Mouse (Mus musculus): ENCODE data around the gene Sox2. TPM values are rescaled to one million over a fixed set of nuclear protein-coding genes. Genes with fewer than 3 reads are reported as not detected.

Gene Sox2
- total RNA-seq, 1 experiment from 2014 or later, result not detected

GRCm38 (mm10) chr3:34641756-34642497 lies 8.3 kb upstream of the Sox2 start:
- no peak for ATAC-seq (replicated peaks; ENCODE audit: insufficient number of reproducible peaks, low FRiP score, low TSS enrichment, poor library complexity, severe bottlenecking)

- ATAC-seq (replicated peaks; ENCODE audit: insufficient number of reproducible peaks, low FRiP score, low TSS enrichment, poor library complexity, severe bottlenecking), result no peak
These were observed 7.7 kb upstream of the Sox2 start for GRCm38 (mm10) chr3:34642498-34642941.

- ATAC-seq (replicated peaks; ENCODE audit: insufficient number of reproducible peaks, low FRiP score, low TSS enrichment, poor library complexity, severe bottlenecking), result no peak
These were observed 7.1 kb upstream of the Sox2 start for GRCm38 (mm10) chr3:34643067-34643466.

- ATAC-seq (replicated peaks; ENCODE audit: insufficient number of reproducible peaks, low FRiP score, low TSS enrichment, poor library complexity, severe bottlenecking), result no peak
These were observed 6.6 kb upstream of the Sox2 start for GRCm38 (mm10) chr3:34643536-34644115.

- no peak for ATAC-seq (replicated peaks; ENCODE audit: insufficient number of reproducible peaks, low FRiP score, low TSS enrichment, poor library complexity, severe bottlenecking)
These were observed 4.0 kb upstream of the Sox2 start for GRCm38 (mm10) chr3:34646169-34646568.

GRCm38 (mm10) chr3:34647688-34648087 lies 2.5 kb upstream of the Sox2 start:
- no peak for ATAC-seq (replicated peaks; ENCODE audit: insufficient number of reproducible peaks, low FRiP score, low TSS enrichment, poor library complexity, severe bottlenecking)

GRCm38 (mm10) chr3:34648105-34648832 lies 1.9 kb upstream of the Sox2 start:
- ATAC-seq (replicated peaks; ENCODE audit: insufficient number of reproducible peaks, low FRiP score, low TSS enrichment, poor library complexity, severe bottlenecking), result no peak

- no peak for ATAC-seq (replicated peaks; ENCODE audit: insufficient number of reproducible peaks, low FRiP score, low TSS enrichment, poor library complexity, severe bottlenecking)
These were observed 1.1 kb upstream of the Sox2 start for GRCm38 (mm10) chr3:34648833-34649719.

GRCm38 (mm10) chr3:34650621-34651361 lies 586 bp downstream of the Sox2 start:
- no peak for ATAC-seq (replicated peaks; ENCODE audit: insufficient number of reproducible peaks, low FRiP score, low TSS enrichment, poor library complexity, severe bottlenecking)

GRCm38 (mm10) chr3:34651486-34652170 lies 1.4 kb downstream of the Sox2 start:
- no peak for ATAC-seq (replicated peaks; ENCODE audit: insufficient number of reproducible peaks, low FRiP score, low TSS enrichment, poor library complexity, severe bottlenecking)

GRCm38 (mm10) chr3:34652616-34653015 lies 2.4 kb downstream of the Sox2 start:
- no peak for ATAC-seq (replicated peaks; ENCODE audit: insufficient number of reproducible peaks, low FRiP score, low TSS enrichment, poor library complexity, severe bottlenecking)

GRCm38 (mm10) chr3:34653235-34653976 lies 3.2 kb downstream of the Sox2 start:
- no peak for ATAC-seq (replicated peaks; ENCODE audit: insufficient number of reproducible peaks, low FRiP score, low TSS enrichment, poor library complexity, severe bottlenecking)

GRCm38 (mm10) chr3:34653977-34654500 lies 3.8 kb downstream of the Sox2 start:
- no peak for ATAC-seq (replicated peaks; ENCODE audit: insufficient number of reproducible peaks, low FRiP score, low TSS enrichment, poor library complexity, severe bottlenecking)

GRCm38 (mm10) chr3:34654781-34655180 lies 4.6 kb downstream of the Sox2 start:
- ATAC-seq (replicated peaks; ENCODE audit: insufficient number of reproducible peaks, low FRiP score, low TSS enrichment, poor library complexity, severe bottlenecking), result no peak

- no peak for ATAC-seq (replicated peaks; ENCODE audit: insufficient number of reproducible peaks, low FRiP score, low TSS enrichment, poor library complexity, severe bottlenecking)
These were observed 5.3 kb downstream of the Sox2 start for GRCm38 (mm10) chr3:34655311-34656075.

- no peak for ATAC-seq (replicated peaks; ENCODE audit: insufficient number of reproducible peaks, low FRiP score, low TSS enrichment, poor library complexity, severe bottlenecking)
These were observed 5.9 kb downstream of the Sox2 start for GRCm38 (mm10) chr3:34656153-34656552.
